Mouse (Mus musculus) layer of hippocampus, adult 9-10 months (tissue): ENCODE measurements around the gene Nipbl.
"Not testable (repeated sequence)": the region's sequence is repeated elsewhere in the genome, so short reads cannot be mapped to it uniquely, and the experiment has no call there.

Experiments
- DNase-seq: peaks from one replicate; pipeline ENCODE4 v3.0.0; 2022; ENCODE audit warnings: low spot score

The Nipbl gene

DNA sequence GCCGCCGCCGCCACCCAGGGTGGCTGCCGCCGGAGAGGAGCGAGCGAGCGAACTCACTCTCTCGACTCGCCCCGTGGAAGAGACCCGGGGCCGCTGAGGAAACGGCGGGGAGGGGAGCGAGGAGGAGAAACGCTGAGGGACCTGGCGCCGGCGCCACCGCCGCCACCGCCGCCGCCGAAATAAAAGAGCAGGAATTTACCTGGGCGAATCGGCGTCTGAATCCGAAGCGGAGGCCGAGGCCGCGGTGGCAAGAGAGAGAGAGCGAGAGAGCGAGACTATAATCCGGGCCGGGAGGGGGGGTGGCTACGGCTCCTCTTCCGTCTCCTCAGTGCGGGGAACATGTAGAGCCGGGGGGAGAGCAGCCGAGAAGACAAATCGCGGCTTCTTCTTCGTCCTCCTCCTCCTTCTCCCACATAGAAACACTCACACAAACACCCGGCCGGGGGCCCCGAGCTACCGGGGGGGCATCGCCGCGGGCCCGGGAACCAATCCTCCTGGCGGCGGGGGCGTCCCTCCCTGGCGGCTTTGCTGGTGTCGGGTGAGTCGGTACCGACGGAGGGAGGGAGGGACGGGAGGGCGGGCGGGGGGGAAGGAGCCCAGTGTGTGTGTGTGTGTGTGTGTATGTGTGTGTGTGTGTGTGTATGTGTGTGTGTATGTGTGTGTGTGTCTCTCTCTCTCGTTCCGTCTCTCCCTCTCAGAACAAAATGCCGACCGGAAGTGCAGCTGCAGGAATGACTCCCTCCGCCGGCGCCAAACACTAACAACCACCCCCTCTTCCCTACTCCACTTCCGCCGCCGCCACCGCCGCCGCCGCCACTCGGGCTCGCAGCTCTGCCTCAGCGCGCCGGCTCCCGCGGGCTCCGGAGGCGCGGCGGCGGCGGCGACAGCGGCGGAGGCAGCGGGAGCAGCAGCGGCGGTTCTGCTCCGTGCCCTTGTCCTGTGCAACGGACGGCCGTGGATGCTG lies at the start of gene Nipbl:
Gene Nipbl (minus strand): TSS at position 538 of the 964 bp plus-strand sequence.
- peak; percentile 77 for DNase-seq

DNA sequence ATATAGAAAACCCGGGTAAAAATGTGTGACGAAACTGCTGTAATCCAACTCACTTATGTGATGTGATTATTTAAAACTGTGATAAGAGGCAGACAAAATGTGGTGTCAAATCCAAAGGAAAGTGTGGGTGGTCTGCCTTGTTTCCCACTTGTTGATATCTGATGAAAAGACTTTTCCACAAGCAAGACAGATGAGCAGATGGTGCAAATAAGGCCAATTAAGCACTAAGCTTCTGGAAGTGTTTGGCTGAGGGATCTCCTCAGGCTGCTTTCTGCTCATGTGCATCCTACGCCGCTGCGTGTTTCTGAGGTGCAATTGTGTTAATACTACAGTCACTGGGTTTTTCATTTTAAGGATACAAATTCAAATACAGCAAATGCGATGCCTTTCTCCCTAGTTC lies 41.0 kb upstream of the Nipbl start:
- DNase-seq, result peak; percentile 16

DNA sequence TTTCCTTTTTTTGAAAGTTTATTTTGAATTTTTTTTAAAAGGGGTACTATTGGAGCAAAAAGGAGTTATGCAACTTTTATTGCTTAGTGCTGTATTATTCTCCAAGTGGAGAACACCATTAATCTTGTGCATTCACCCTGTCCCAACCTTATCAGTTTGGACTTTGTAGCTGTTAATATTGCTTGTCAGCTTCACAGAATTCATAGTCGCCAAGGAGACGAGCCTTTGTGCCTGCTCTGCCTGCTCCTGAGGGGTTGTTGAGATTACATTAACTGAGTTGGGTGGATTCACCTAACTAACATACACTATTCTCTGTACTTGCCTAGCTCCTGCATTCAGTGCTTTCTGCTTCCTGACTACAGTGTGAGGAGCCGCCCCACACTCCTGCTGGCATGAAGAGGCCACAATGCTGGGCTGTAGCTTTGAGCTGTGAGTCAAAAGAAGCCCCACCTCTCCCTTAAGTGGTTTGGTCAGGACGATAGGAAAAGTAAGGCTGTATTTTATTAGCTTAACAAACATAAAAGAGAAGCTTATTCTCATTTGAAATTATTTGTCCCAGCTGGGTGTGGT lies 24.8 kb upstream of the Nipbl start:
- no peak for DNase-seq

GRCm38 (mm10) chr15:8463521-8463920 lies 19.3 kb upstream of the Nipbl start:
- DNase-seq, result no peak

- no peak for DNase-seq
These were observed 18.5 kb upstream of the Nipbl start for GRCm38 (mm10) chr15:8462780-8463179.

GRCm38 (mm10) chr15:8460871-8461270 lies 16.6 kb upstream of the Nipbl start:
- no peak for DNase-seq

DNA sequence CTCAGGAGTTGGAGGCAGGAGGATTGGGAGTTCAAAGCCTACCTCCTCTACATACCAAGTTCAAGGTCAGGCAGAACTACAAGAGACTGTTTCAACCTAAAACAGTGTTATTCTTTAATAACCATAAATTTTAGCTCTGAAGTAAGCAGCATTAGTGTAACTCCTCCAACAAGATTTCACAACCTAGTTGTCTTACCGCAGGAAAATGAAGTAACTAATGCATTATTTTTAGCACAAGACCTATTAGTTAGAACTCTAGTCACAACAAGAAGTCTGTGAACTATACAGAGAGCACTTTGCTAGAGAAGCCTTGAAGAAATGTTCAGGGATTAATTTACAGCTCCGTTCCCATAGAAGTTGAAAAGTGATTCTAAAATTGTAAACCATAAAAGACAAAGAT lies 15.7 kb upstream of the Nipbl start:
- DNase-seq, result no peak

DNA sequence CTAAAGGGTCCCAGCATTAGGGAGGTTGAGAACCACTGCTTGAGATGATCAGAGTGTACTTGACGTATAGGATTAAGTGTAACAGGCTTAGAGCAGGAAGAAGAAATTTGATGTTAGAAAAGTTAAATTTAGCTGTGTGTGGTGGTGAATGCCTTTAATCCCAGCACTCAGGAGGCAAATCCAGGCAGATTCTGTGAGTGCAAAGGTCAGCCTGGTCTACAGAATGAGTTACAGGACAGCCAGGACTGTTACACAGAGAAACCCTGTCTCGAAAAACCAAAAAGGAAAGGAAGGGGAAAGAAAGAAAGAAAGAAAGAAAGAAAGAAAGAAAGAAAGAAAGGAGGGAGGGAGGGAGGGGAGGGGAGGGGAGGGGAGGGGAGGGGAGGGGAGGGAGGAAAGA lies 12.0 kb upstream of the Nipbl start:
- DNase-seq, result not testable (repeated sequence)

DNA sequence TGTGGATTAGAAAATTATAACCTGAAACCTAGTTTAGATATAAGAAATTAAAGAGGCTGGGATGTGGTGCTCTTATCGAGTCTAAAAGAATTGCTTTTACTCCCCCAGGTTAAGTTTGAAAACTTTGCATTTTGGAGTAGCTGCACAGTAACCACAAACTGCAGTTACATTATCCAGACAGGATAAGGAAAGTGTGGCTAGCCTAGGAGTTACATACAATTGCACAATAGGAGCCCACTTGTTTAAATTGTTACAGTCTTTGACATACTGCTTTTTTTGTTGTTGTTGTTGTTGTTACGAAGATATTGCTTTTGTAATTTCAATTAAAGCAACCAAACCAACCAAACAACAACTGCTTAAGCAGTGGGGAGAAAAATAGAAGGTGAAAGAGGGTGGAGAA lies 11.2 kb upstream of the Nipbl start:
- DNase-seq, result no peak

- no peak for DNase-seq
These were observed 6.8 kb upstream of the Nipbl start for GRCm38 (mm10) chr15:8451071-8451470.

- no peak for DNase-seq
These were observed 3.0 kb upstream of the Nipbl start for GRCm38 (mm10) chr15:8447193-8447767.

GRCm38 (mm10) chr15:8446435-8446834 lies 2.2 kb upstream of the Nipbl start:
- no peak for DNase-seq

DNA sequence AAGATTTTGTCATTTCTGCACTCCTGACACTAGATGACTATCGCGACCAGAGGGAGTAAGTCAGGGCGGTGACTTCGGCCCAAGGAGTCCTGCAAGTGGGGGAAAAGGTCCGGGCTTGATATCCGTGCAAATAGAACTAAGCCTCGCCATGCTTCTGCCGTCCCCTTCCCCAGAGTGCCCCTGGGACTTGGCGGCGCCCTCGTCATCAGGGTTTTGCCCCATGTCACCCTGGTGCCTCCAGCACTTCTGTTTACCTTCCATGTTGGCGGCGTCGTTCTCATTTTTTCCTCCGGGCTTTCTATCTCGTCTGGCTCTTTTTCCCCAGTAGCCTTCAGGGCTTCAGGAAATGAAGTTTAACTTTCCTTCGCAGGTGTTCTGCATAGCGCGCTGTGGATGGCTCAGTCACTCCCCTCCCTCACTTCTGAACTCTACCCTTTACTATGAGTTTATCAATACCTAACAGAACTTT lies 1.7 kb upstream of the Nipbl start:
- no peak for DNase-seq

DNA sequence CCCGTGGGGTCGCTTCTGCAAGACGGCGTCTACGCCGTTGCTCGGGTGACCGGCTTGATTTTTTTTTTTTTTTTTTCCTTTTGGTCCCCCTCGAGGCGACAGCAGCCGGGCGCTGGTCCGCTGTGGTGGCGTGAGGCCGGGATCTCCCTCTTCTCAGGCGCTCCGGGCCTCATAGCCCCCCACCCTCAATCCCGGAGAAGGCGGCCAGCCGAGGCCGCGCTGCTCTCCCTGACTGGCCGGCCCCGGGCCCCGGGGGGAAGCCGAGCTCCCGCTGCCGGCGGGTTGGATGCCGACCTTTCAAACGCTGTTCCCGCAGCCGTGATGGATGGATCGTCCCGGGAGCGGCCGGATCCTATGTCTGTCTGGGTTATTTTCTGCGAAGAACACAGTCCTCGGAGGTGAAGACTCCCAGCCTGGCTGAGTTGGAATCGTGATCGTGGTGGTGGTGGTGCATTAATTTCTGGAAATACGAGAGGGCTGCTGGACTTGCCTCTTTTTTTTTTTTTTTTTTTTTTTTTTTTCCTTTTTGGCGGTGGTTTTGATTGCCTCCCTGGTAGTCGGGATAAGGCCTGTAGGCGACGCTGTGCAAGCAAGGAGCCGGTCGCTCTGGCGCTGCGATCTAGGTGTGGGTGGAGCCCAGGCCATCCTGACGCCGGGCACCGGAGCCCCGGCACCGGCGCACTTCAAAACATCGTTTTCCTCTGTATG lies 781 bp upstream of the Nipbl start:
- DNase-seq, result peak; percentile 37

DNA sequence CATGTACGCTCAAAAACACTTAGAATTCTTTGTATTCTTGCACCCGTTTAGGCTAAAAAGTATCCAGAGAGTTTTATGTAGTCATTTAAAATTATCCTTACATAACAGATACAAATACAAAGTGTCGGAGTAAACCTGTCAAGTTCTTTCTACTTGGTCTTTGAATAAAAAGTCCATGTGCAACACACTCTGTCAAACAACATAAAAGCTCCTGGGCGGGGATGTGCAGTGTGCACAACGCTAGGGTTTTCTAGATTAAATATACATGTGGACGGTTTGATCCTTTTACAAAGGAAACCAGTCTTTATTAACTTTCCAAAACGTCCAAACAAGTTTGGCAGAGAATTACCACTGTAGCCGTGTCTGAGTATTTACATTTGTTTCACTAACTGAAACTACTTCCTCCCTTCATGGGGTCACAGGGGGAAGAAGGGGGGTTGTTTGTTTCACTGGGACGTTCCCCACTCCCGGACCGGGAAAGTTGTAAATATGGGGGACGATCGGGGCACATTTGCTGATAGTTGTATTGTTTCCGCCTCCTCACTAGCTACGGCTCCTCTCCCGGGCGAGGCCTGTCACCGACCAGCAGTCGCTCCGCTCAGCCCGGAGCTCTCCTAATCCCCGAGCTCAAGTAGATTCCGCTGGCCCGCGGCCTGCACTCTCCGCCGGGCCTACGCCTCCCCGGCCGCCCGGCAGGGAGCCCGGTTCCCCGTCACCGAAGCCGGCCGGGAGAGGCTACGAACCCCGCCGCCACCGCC lies 916 bp downstream of the Nipbl start:
- no peak for DNase-seq

- DNase-seq, result no peak
These were observed 1.5 kb downstream of the Nipbl start for GRCm38 (mm10) chr15:8442761-8443160.

DNA sequence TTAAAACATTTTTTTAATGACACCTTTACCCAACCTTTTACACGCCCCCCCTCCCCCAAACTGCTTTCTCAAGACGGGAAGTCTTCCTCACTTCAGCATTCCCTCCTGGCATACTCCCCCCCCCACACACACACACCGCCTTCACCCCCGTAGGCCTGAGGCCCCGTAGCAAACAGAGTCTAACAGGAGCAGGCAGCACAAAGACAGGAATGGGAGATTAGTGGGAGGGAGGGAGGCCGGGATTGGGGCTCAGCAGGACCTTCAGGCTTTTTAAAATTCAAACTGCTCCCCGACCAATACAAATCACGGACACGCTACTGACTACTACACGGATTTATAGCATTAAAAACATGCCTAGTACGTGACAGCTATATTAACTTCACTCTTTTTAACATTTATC lies 2.1 kb downstream of the Nipbl start:
- no peak for DNase-seq

GRCm38 (mm10) chr15:8433239-8433947 lies 10.9 kb downstream of the Nipbl start:
- no peak for DNase-seq

GRCm38 (mm10) chr15:8432534-8432933 lies 11.7 kb downstream of the Nipbl start:
- DNase-seq, result no peak

DNA sequence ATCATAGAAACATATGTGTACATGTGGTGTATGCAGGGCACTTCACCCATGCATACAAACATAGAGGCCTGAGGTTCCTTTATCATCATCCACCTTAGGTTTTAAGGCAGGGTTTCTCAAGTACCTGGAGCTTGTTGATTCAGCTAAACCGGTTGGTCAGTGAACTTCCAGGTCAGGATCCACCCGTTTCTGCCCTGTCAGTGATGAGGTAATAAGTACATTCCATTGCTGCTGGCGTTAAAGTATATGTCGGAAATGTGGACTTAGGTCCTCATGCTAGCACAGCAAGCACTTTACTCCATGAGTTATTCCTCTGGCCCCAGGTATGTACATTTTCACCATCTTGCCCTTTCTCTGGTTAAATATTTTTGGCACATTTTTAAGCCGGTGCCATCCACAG lies 14.8 kb downstream of the Nipbl start:
- no peak for DNase-seq

DNA sequence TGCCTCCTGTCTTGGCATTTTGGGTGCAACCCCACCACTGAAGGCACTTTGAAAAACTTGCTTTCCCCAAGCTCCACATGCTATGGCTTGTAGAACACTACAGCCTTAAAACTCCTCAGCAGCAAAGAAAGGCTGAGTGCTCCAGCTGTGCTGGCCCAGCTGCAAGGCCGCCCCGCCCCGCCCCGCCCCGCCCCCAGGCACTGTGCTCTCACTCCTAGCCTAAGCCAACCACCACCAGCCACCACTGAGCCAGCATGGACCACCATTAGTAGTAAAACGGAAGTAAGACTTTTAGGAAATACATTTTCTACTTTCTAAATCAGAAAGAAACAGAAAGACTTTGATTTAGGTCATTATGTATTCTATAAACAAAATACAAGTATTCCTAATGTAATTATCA lies 23.4 kb downstream of the Nipbl start:
- no peak for DNase-seq
